Mouse (Mus musculus): Measurements from ENCODE around the gene Unc13b. TPM values are rescaled to one million over a fixed set of nuclear protein-coding genes. Genes with fewer than 3 reads are reported as not detected.
A peak's percentile ranks its signal among the peaks of the same experiment; 100 is the strongest.

The Unc13b gene
- 27.8 and 29.4 TPM in 2 replicates for polyA plus RNA-seq (2016; fragmentation: Nextera tagmentation; extraction: Ambion mirVana)

GRCm38 (mm10) chr4:43058753-43059654 is at the start of gene Unc13b:
Gene Unc13b, plus strand, starts transcription at chr4:43058953.
- H3K36me3 ChIP-seq = no peaks in the 10 kb centered on the region
- H3K27me3 ChIP-seq = no peaks in the 10 kb centered on the region; the same call in 1 of the 2 replicates
- H3K4me2 ChIP-seq (replicated peaks) = peak within 1 kb of the TSS; percentile 63
- no peaks in the 10 kb centered on the region for H3K9me3 ChIP-seq (replicated peaks)
- H3K9ac ChIP-seq = peak within 1 kb of the TSS; percentile 75
- WGBS = under 1% methylated on average over 89 of the region's 90 CpGs
- peak within 1 kb of the TSS; percentile 74 for H3K4me3 ChIP-seq
- peak; percentile 97 for ATAC-seq (ENCODE audit: low FRiP score)
- no peaks in the 10 kb centered on the region for H3K4me1 ChIP-seq
- peak within 1 kb of the TSS; percentile 87 for H3K27ac ChIP-seq

- Histone ChIP-seq H3K4me3 (peak within 1 kb of the TSS; percentile 75), H3K4me1 (peaks cover 13% of the 10 kb centered on the region), H3K4me2 (replicated peaks) (peak within 1 kb of the TSS; percentile 80), H3K9me3 (replicated peaks) (no peaks in the 10 kb centered on the region), H3K27me3 (no peaks in the 10 kb centered on the region), H3K27ac (no peak within 1 kb of the TSS), H3K36me3 (no peaks in the 10 kb centered on the region), H3K9ac (peak within 1 kb of the TSS; percentile 70)
- under 1% methylated on average over 37 of the region's 37 CpGs for WGBS
- peak; percentile 92 for ATAC-seq (ENCODE audit: low FRiP score)
These were observed 48.4 kb upstream of the Unc13b start, which contains the start of gene Fancg for GRCm38 (mm10) chr4:43010161-43011038. Gene Fancg, minus strand, starts transcription at chr4:43010506.

GRCm38 (mm10) chr4:43012091-43012490 is 46.7 kb upstream of the Unc13b start:
- Histone ChIP-seq H3K4me1 (peaks cover 13% of the 10 kb centered on the region), H3K4me3 (no peak overlapping the region), H3K27ac (no peak overlapping the region), H3K9ac (no peak overlapping the region), H3K27me3 (no peaks in the 10 kb centered on the region), H3K36me3 (peaks cover 3% of the 10 kb centered on the region; the same call in 1 of the 2 replicates), H3K9me3 (replicated peaks) (no peaks in the 10 kb centered on the region), H3K4me2 (replicated peaks) (no peak overlapping the region)
- WGBS = 98% methylated on average over 1 of the region's 1 CpGs
- no peak for ATAC-seq (ENCODE audit: low FRiP score)

GRCm38 (mm10) chr4:43018156-43018555 is 40.6 kb upstream of the Unc13b start:
- H3K9me3 ChIP-seq (replicated peaks) = no peaks in the 10 kb centered on the region
- peaks cover 63% of the 10 kb centered on the region for H3K36me3 ChIP-seq
- 94% methylated on average over 4 of the region's 4 CpGs for WGBS
- H3K4me1 ChIP-seq = no peaks in the 10 kb centered on the region
- H3K27me3 ChIP-seq = no peaks in the 10 kb centered on the region
- H3K4me2 ChIP-seq (replicated peaks) = no peak overlapping the region
- H3K9ac ChIP-seq = no peak overlapping the region
- no peak overlapping the region for H3K4me3 ChIP-seq
- no peak overlapping the region for H3K27ac ChIP-seq
- no peak for ATAC-seq (ENCODE audit: low FRiP score)

- no peak for ATAC-seq (ENCODE audit: low FRiP score)
- WGBS = 92% methylated on average over 10 of the region's 10 CpGs
These were observed 39.6 kb upstream of the Unc13b start for GRCm38 (mm10) chr4:43019176-43019575.

GRCm38 (mm10) chr4:43019641-43020465 is 38.9 kb upstream of the Unc13b start:
- Histone ChIP-seq H3K27me3 (no peaks in the 10 kb centered on the region), H3K9me3 (replicated peaks) (no peaks in the 10 kb centered on the region), H3K27ac (no peak overlapping the region), H3K4me3 (no peak overlapping the region), H3K4me1 (peaks cover 9% of the 10 kb centered on the region), H3K4me2 (replicated peaks) (no peak overlapping the region), H3K9ac (no peak overlapping the region), H3K36me3 (peaks cover 68% of the 10 kb centered on the region)
- ATAC-seq (ENCODE audit: low FRiP score) = no peak
- 96% methylated on average over 23 of the region's 23 CpGs for WGBS

More at GRCm38 (mm10) chr4:43019176-43019575, 39.6 kb upstream of the Unc13b start:
- Histone ChIP-seq H3K9me3 (replicated peaks) (no peaks in the 10 kb centered on the region), H3K27ac (no peak overlapping the region), H3K4me3 (no peak overlapping the region), H3K36me3 (peaks cover 68% of the 10 kb centered on the region), H3K4me1 (peaks cover 3% of the 10 kb centered on the region; the same call in 1 of the 2 replicates), H3K27me3 (no peaks in the 10 kb centered on the region), H3K9ac (no peak overlapping the region), H3K4me2 (replicated peaks) (no peak overlapping the region)

- peaks cover 65% of the 10 kb centered on the region for H3K36me3 ChIP-seq
- H3K4me2 ChIP-seq (replicated peaks) = no peak overlapping the region
- peaks cover 13% of the 10 kb centered on the region for H3K4me1 ChIP-seq
- no peaks in the 10 kb centered on the region for H3K9me3 ChIP-seq (replicated peaks)
- no peak for ATAC-seq (ENCODE audit: low FRiP score)
- H3K27ac ChIP-seq = no peak overlapping the region
- H3K4me3 ChIP-seq = no peak overlapping the region
- no peaks in the 10 kb centered on the region for H3K27me3 ChIP-seq
- WGBS = 79% methylated on average over 16 of the region's 16 CpGs
- H3K9ac ChIP-seq = no peak overlapping the region
These were observed 37.9 kb upstream of the Unc13b start for GRCm38 (mm10) chr4:43020876-43021275.

GRCm38 (mm10) chr4:43021341-43021740 is 37.4 kb upstream of the Unc13b start:
- H3K36me3 ChIP-seq = peaks cover 65% of the 10 kb centered on the region
- H3K4me3 ChIP-seq = no peak overlapping the region
- H3K27me3 ChIP-seq = no peaks in the 10 kb centered on the region
- no peak overlapping the region for H3K4me2 ChIP-seq (replicated peaks)
- peaks cover 13% of the 10 kb centered on the region for H3K4me1 ChIP-seq
- no peak overlapping the region for H3K9ac ChIP-seq
- whole genome bisulfite sequencing = 74% methylated on average over 17 of the region's 17 CpGs
- no peak for ATAC-seq (ENCODE audit: low FRiP score)
- no peak overlapping the region for H3K27ac ChIP-seq
- no peaks in the 10 kb centered on the region for H3K9me3 ChIP-seq (replicated peaks)

- Histone ChIP-seq H3K9me3 (replicated peaks) (no peaks in the 10 kb centered on the region), H3K4me1 (peaks cover 13% of the 10 kb centered on the region), H3K36me3 (peaks cover 72% of the 10 kb centered on the region), H3K27ac (peak overlapping the region; percentile 89), H3K4me2 (replicated peaks) (peak overlapping the region; percentile 75), H3K27me3 (no peaks in the 10 kb centered on the region), H3K9ac (peak overlapping the region; percentile 70), H3K4me3 (peak overlapping the region; percentile 64)
- 80% methylated on average over 14 of the region's 14 CpGs for WGBS
- ATAC-seq (ENCODE audit: low FRiP score) = no peak
These were observed 34.1 kb upstream of the Unc13b start for GRCm38 (mm10) chr4:43024673-43025072.

- Histone ChIP-seq H3K27me3 (no peaks in the 10 kb centered on the region), H3K36me3 (peaks cover 69% of the 10 kb centered on the region), H3K4me3 (peak within 1 kb of the TSS; percentile 64), H3K9me3 (replicated peaks) (no peaks in the 10 kb centered on the region), H3K9ac (peak within 1 kb of the TSS; percentile 70), H3K4me1 (peaks cover 20% of the 10 kb centered on the region), H3K4me2 (replicated peaks) (peak within 1 kb of the TSS; percentile 75), H3K27ac (peak within 1 kb of the TSS; percentile 89)
- 9% methylated on average over 42 of the region's 42 CpGs for WGBS
- peak; percentile 91 for ATAC-seq (ENCODE audit: low FRiP score)
These were observed 33.4 kb upstream of the Unc13b start, which contains the start of gene Pigo for GRCm38 (mm10) chr4:43025084-43025960. Gene Pigo, minus strand, starts transcription at chr4:43025819.

GRCm38 (mm10) chr4:43029121-43029520 is 29.6 kb upstream of the Unc13b start:
- H3K9ac ChIP-seq = no peak overlapping the region
- 95% methylated on average over 7 of the region's 7 CpGs for WGBS
- H3K4me2 ChIP-seq (replicated peaks) = no peak overlapping the region
- H3K4me1 ChIP-seq = peaks cover 32% of the 10 kb centered on the region
- peaks cover 51% of the 10 kb centered on the region for H3K36me3 ChIP-seq
- H3K27ac ChIP-seq = no peak overlapping the region
- H3K9me3 ChIP-seq (replicated peaks) = no peaks in the 10 kb centered on the region
- H3K27me3 ChIP-seq = no peaks in the 10 kb centered on the region
- no peak overlapping the region for H3K4me3 ChIP-seq
- no peak for ATAC-seq (ENCODE audit: low FRiP score)
